Mouse (Mus musculus) thymus, postnatal 14 days (tissue): ENCODE results near the gene Gas2l3.

Experiments used
- DNase-seq: peaks from one replicate; pipeline ENCODE4 v3.0.0; 2021

Gene Gas2l3

DNA sequence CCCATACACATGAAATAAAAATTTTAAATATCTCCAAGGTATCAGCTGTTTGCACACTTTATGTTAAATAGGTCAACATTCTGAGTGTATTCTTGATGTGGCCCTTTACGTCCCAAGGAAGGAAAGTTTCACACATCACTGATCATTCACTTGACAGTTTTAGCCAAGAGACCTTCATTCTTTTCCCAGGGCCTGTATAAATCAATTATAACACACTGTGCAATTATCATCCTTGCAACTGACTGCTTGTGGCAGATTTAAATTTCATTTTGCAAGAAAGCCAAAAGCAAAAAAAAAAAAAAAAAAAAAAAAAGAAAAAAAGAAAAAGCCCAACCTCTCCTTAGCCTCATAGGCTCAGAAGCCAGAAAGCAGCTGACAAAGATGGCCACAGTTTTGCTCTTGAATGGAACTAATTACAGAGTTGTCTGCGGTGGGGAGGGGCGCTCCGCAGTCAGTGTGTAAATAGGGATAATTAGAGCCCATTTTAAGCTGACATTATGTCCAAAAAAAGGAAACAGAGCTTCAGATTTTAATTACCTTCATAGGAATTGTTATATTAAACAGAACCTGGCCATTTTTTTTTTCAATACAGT lies 52.1 kb downstream of the Gas2l3 start:
- no peak for DNase-seq

DNA sequence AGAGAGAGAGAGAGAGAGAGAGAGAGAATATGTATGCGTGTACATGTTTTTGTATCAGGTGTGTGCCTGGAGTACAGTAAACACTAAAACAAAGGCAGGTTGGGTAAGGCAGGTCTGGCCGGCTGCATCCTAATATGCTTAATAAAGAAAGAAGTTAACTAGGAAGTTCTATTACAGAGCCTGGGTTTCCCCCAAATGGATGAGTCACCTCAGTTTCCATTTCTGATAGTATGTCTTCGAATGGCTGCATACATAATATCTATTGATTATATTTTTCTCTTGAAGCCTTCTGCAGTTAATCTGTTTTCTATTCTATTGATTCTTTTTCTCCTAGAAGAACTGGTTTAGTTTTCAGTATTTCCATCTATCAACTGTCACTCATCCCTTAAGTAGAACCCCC lies 57.3 kb downstream of the Gas2l3 start:
- no peak for DNase-seq

DNA sequence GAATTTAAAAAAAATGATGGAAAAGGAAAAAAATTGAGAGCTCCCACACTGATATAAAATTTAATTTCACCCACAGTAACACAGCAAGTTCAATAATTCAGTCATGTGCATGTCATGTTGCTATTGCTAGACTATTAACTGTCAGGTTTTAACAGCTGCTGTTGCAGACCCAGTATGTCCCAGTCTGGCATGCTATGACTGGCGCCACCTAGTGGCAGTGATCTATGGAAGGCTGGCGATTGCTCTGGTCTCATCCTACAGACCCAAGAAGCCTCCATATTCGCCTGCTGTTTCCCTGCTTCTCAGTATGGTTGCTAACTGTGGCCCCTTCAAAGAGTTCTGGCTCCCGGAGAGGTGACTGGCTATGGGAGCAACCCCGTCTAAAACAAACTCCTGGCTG lies 60.3 kb downstream of the Gas2l3 start:
- DNase-seq, result peak; percentile 77

DNA sequence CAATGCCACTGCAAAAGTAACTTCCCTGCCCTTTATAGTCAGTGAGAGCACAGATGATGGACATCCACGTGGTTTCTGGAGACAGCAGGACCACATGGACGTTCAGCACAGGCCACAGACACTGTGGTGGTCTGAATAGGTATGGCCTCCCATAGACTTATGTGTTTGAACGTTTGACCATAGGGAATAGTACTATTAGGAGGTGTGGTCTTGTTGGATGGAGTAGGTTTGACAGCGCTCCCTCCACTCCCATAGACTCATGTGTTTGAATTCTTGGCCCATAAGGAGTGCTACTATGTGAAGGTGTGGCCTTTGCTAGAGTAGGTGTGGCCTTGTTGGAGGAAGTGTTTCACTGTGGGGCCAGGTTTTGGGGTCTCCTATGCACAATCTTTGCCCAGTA lies 66.0 kb downstream of the Gas2l3 start:
- DNase-seq, result no peak

DNA sequence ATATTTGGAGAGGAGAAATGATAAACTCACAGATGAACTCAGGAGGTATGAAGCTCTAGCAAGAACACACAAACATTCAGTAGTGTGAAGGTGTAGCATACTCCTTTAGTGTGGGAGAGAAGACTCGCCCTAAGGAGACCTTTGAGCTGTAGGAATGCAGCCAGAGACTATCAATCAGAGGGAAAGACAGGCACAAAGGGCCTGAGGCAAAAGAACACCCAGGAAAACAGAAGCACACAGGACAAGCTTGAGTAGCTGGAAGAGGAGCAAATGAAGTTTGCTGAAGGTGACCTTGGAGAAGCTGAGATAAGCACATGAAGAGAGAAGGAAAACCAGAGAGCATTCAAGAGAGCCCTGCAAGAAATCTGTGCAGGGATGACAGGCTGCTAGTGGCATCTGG lies 73.7 kb downstream of the Gas2l3 start:
- no peak for DNase-seq

DNA sequence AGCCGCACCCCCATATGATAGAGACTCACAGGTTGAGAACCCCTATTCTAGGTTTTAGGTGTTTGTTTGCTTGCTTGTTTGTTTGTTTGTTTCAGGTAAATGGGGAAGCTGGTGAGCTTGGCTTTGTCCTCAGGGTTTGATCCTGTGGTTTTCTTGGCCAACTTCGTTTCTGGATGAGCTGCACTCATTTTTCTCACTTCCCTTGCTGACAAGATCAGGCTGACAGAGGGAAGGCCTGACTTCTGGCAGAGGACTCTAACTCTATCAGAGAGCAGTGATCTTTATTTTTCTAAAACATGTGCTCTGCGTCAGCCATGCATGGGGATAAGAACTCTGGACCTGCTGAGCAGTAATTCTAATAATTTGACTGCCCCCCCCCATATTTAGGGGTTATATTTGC lies 84.8 kb downstream of the Gas2l3 start:
- DNase-seq, result no peak
